Mouse (Mus musculus): ENCODE measurements around the gene Slc8a1.

GRCm38 (mm10) chr17:81432733-81433132, 305.4 kb downstream of the Slc8a1 start:
- no peak for TF ChIP-seq POLR2A (IDR thresholded peaks at IDR 0.05; ENCODE audit: extremely low read depth, insufficient read depth, low read length)
- no peak for TF ChIP-seq CTCF (IDR thresholded peaks at IDR 0.05; ENCODE audit: low read depth, low read length)
